Mouse (Mus musculus): ENCODE data around the gene Tph1. TPM values are rescaled to one million over a fixed set of nuclear protein-coding genes. Genes with fewer than 3 reads are reported as not detected.

The Tph1 gene
- polyA plus RNA-seq, 1 experiment = not detected

DNA sequence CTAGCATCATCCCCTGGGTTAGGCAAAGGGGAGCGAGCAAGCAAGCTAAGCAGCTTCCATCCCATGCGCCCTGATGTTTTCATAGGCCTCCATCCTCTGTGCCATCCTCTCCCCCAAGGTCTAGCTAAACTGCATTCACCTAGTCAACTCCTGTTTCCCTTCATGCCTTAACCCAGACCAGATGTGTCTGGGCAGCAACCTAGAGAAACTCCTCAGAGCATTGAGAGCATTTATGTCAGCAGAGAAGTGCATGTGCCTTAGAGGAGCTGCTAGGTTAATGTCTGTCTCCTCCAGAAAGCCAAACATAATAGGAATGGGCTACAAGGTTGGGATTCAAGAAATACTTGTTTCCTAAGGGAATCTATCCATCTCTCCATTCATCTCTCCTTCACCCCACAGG lies 75.3 kb downstream of the Tph1 start:
- Histone ChIP-seq H3K27ac (replicated peaks; ENCODE audit: low read depth, low read length) (no peak overlapping the region), H3K4me3 (ENCODE audit: insufficient read depth, low read depth, low read length) (no peak overlapping the region), H3K4me1 (ENCODE audit: control insufficient read depth, insufficient read depth, insufficient read length, low read length) (no peaks in the 10 kb centered on the region)

Other genes starting within 250 kb of the Tph1 start
- gene Sergef, start 32.7 kb downstream of the Tph1 start, polyA plus RNA-seq (2012; ENCODE audit: insufficient read depth, insufficient read length, missing spikeins) = 3.5 and 5.0 TPM in 2 replicates
- 3.2 and 4.4 TPM in 2 replicates for gene Saal1, start 38.1 kb upstream of the Tph1 start, polyA plus RNA-seq (2012; ENCODE audit: insufficient read depth, insufficient read length, missing spikeins)
- gene Saa3, start 43.2 kb upstream of the Tph1 start, polyA plus RNA-seq (2012; ENCODE audit: insufficient read depth, insufficient read length, missing spikeins) = 3.2 TPM in 1 of 2 replicates, not detected in the other
- gene Saa4, start 60.1 kb upstream of the Tph1 start, polyA plus RNA-seq (2012; ENCODE audit: insufficient read depth, insufficient read length, missing spikeins) = 0.48 TPM in 1 of 2 replicates, not detected in the other
- gene Saa1, start 70.4 kb upstream of the Tph1 start, polyA plus RNA-seq (2012; ENCODE audit: insufficient read depth, insufficient read length, missing spikeins) = not detected in 2 replicates
- gene Saa2, start 79.3 kb upstream of the Tph1 start, polyA plus RNA-seq (2012; ENCODE audit: insufficient read depth, insufficient read length, missing spikeins) = not detected in 2 replicates
- 11.9 and 13.5 TPM in 2 replicates for gene Hps5, start 123.5 kb upstream of the Tph1 start, polyA plus RNA-seq (2012; ENCODE audit: insufficient read depth, insufficient read length, missing spikeins)
- 17.6 and 24.3 TPM in 2 replicates for gene Gtf2h1, start 123.6 kb upstream of the Tph1 start, polyA plus RNA-seq (2012; ENCODE audit: insufficient read depth, insufficient read length, missing spikeins)
- gene Ldha, start 168.9 kb upstream of the Tph1 start, polyA plus RNA-seq (2012; ENCODE audit: insufficient read depth, insufficient read length, missing spikeins) = 1,796 and 2,267 TPM in 2 replicates
- not detected in 2 replicates for gene Ldhc, start 188.7 kb upstream of the Tph1 start, polyA plus RNA-seq (2012; ENCODE audit: insufficient read depth, insufficient read length, missing spikeins)
- 91.6 and 103 TPM in 2 replicates for gene Tsg101, start 247.4 kb upstream of the Tph1 start, polyA plus RNA-seq (2012; ENCODE audit: insufficient read depth, insufficient read length, missing spikeins)

Data from brown adipose tissue, adult 24 weeks (tissue).